ENCODE assay signal across 8 mouse cellular contexts in the genomic region with DNA sequence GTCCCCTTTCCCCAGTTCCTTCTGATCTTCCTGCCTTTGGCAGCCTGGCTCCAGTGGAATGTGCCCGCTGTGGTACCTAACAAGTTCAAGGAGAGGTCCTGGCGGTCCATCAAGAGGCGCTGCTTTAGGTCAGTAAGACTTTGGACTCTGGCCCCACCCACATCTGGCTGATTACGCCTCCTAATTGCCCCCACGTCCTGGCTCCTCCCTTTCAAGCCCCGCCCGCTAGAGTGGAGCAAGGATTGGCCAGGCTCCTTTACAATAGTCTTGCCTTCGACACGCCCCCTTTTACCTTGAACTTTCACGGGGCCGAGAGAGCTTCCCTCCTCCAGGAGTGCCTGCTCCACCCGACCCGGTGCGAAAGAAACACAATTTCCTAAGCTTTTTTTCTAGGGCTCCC. TPM values are rescaled to one million over a fixed set of nuclear protein-coding genes. Genes with fewer than 3 reads are reported as not detected.
DNase-seq lines count a peak whose midpoint lies in the region; ATAC-seq and TF ChIP-seq lines count a peak whose summit lies in the region.

No protein-coding gene starts in this region.

- DNase-seq in forebrain, embryonic 11.5 days (ENCODE audit: low spot score): peak; percentile 69
- no peak for DNase-seq in forebrain, embryonic 14.5 days (ENCODE audit: low spot score)
- peak; percentile 79 for DNase-seq in adrenal gland, postnatal 25 days
- DNase-seq in intestine, embryonic 14.5 days (ENCODE audit: low spot score): peak; percentile 80
- no peak for DNase-seq in liver, embryonic 13.5 days
- DNase-seq in stomach, postnatal 0 days (ENCODE audit: low spot score): peak; percentile 96
- no peak for DNase-seq in left cerebral cortex, postnatal 4 days
- no peak for DNase-seq in gastrocnemius, adult 18-20 months (ENCODE audit: low spot score)

- H3K4me3 ChIP-seq in forebrain, embryonic 11.5 days (ENCODE audit: low read depth, low read length): no peak overlapping the region
- H3K4me3 ChIP-seq in forebrain, embryonic 14.5 days (ENCODE audit: low read depth, low read length): no peak overlapping the region
- H3K4me3 ChIP-seq in intestine, embryonic 14.5 days (ENCODE audit: low read depth, low read length): peak overlapping the region; percentile 38
- H3K4me3 ChIP-seq in liver, embryonic 13.5 days (replicated peaks): peak overlapping the region; percentile 8; the same call in 1 of the 2 replicates
- no peak overlapping the region for H3K4me3 ChIP-seq in stomach, postnatal 0 days (ENCODE audit: low read depth, low read length)

- 1% methylated on average over 14 of the region's 14 CpGs for WGBS in forebrain, embryonic 11.5 days
- 3% methylated on average over 14 of the region's 14 CpGs for WGBS in forebrain, embryonic 14.5 days
- 3% methylated on average over 14 of the region's 14 CpGs for WGBS in intestine, embryonic 14.5 days
- WGBS in liver, embryonic 13.5 days (ENCODE audit: insufficient replicate concordance): under 1% methylated on average over 14 of the region's 14 CpGs
- 4% methylated on average over 14 of the region's 14 CpGs for WGBS in stomach, postnatal 0 days

- intact Hi-C loops in left cerebral cortex, postnatal 4 days (cut with DNase I): no loop called here

- H3K9me3 ChIP-seq in forebrain, embryonic 11.5 days (ENCODE audit: control insufficient read depth, low read length): no peaks in the 10 kb centered on the region
- no peaks in the 10 kb centered on the region for H3K9me3 ChIP-seq in forebrain, embryonic 14.5 days (replicated peaks; ENCODE audit: control insufficient read depth, low read length)
- no peaks in the 10 kb centered on the region for H3K9me3 ChIP-seq in intestine, embryonic 14.5 days (ENCODE audit: control insufficient read depth, low read length)
- no peaks in the 10 kb centered on the region for H3K9me3 ChIP-seq in liver, embryonic 13.5 days (replicated peaks)
- no peaks in the 10 kb centered on the region for H3K9me3 ChIP-seq in stomach, postnatal 0 days (ENCODE audit: control insufficient read depth, low read length)

- H3K27ac ChIP-seq in forebrain, embryonic 11.5 days (ENCODE audit: low read depth, low read length): no peak overlapping the region
- H3K27ac ChIP-seq in forebrain, embryonic 14.5 days (ENCODE audit: low read depth, low read length): no peak overlapping the region
- no peak overlapping the region for H3K27ac ChIP-seq in intestine, embryonic 14.5 days (ENCODE audit: low read depth)
- no peak overlapping the region for H3K27ac ChIP-seq in liver, embryonic 13.5 days
- H3K27ac ChIP-seq in stomach, postnatal 0 days (replicated peaks): peak overlapping the region; percentile 78

- ATAC-seq in forebrain, embryonic 11.5 days (replicated peaks; ENCODE audit: low FRiP score): no peak
- ATAC-seq in forebrain, embryonic 14.5 days: no peak
- peak; percentile 40; the same call in 1 of the 2 replicates for ATAC-seq in intestine, embryonic 14.5 days (replicated peaks; ENCODE audit: low FRiP score, low TSS enrichment, low read depth)
- peak; percentile 49; the same call in 1 of the 2 replicates for ATAC-seq in liver, embryonic 13.5 days (ENCODE audit: low read depth)
- ATAC-seq in stomach, postnatal 0 days (ENCODE audit: low FRiP score, low TSS enrichment): peak; percentile 74

- peaks cover 23% of the 10 kb centered on the region for H3K4me1 ChIP-seq in forebrain, embryonic 11.5 days (replicated peaks; ENCODE audit: control insufficient read depth, insufficient read depth, low read length)
- H3K4me1 ChIP-seq in forebrain, embryonic 14.5 days (ENCODE audit: control insufficient read depth, insufficient read depth, low read length): peaks cover 25% of the 10 kb centered on the region
- H3K4me1 ChIP-seq in intestine, embryonic 14.5 days (replicated peaks; ENCODE audit: control insufficient read depth, insufficient read depth, low read length): peaks cover 42% of the 10 kb centered on the region
- peaks cover 29% of the 10 kb centered on the region for H3K4me1 ChIP-seq in liver, embryonic 13.5 days (replicated peaks)
- peaks cover 15% of the 10 kb centered on the region for H3K4me1 ChIP-seq in stomach, postnatal 0 days (replicated peaks; ENCODE audit: control insufficient read depth, insufficient read depth)

- H3K4me2 ChIP-seq in forebrain, embryonic 11.5 days (ENCODE audit: low read depth, low read length, severe bottlenecking): no peak overlapping the region
- no peak overlapping the region for H3K4me2 ChIP-seq in forebrain, embryonic 14.5 days (ENCODE audit: low read length)
- H3K4me2 ChIP-seq in intestine, embryonic 14.5 days (ENCODE audit: low read length): peak overlapping the region; percentile 78
- H3K4me2 ChIP-seq in liver, embryonic 13.5 days: peak overlapping the region; percentile 67
- peak overlapping the region; percentile 70 for H3K4me2 ChIP-seq in stomach, postnatal 0 days (replicated peaks; ENCODE audit: low read depth)

- H3K27me3 ChIP-seq in forebrain, embryonic 11.5 days (ENCODE audit: control insufficient read depth, insufficient read depth, low read length): peaks cover 69% of the 10 kb centered on the region
- H3K27me3 ChIP-seq in forebrain, embryonic 14.5 days (replicated peaks; ENCODE audit: control insufficient read depth, insufficient read depth, low read length): peaks cover 33% of the 10 kb centered on the region
- H3K27me3 ChIP-seq in intestine, embryonic 14.5 days (replicated peaks; ENCODE audit: control insufficient read depth, insufficient read depth, low read length): peaks cover 51% of the 10 kb centered on the region
- peaks cover 96% of the 10 kb centered on the region for H3K27me3 ChIP-seq in liver, embryonic 13.5 days
- H3K27me3 ChIP-seq in stomach, postnatal 0 days (ENCODE audit: control insufficient read depth, insufficient read depth, low read length): no peaks in the 10 kb centered on the region

- no peak for TF ChIP-seq EP300 in stomach, postnatal 0 days (optimal IDR thresholded peaks at IDR 0.05)

- no peaks in the 10 kb centered on the region for H3K36me3 ChIP-seq in forebrain, embryonic 11.5 days (ENCODE audit: control insufficient read depth, insufficient read depth, low read length)
- no peaks in the 10 kb centered on the region for H3K36me3 ChIP-seq in forebrain, embryonic 14.5 days (ENCODE audit: control insufficient read depth, insufficient read depth, low read length)
- H3K36me3 ChIP-seq in intestine, embryonic 14.5 days (ENCODE audit: control insufficient read depth, insufficient read depth, low read length): no peaks in the 10 kb centered on the region
- no peaks in the 10 kb centered on the region for H3K36me3 ChIP-seq in liver, embryonic 13.5 days
- no peaks in the 10 kb centered on the region for H3K36me3 ChIP-seq in stomach, postnatal 0 days (ENCODE audit: control insufficient read depth, insufficient read depth, low read length)

- no peak overlapping the region for H3K9ac ChIP-seq in forebrain, embryonic 11.5 days (ENCODE audit: low read length)
- H3K9ac ChIP-seq in forebrain, embryonic 14.5 days (ENCODE audit: low read length): no peak overlapping the region
- no peak overlapping the region for H3K9ac ChIP-seq in intestine, embryonic 14.5 days (ENCODE audit: low read length)
- H3K9ac ChIP-seq in liver, embryonic 13.5 days: no peak overlapping the region
- H3K9ac ChIP-seq in stomach, postnatal 0 days (ENCODE audit: low read length): no peak overlapping the region

- no peak for TF ChIP-seq CTCF in stomach, postnatal 0 days (IDR thresholded peaks at IDR 0.05; ENCODE audit: low read depth)

RNA-seq across cellular contexts. Expression of gene Arhgef19, which starts 1.3 kb away (rescaled TPM):
- polyA plus RNA-seq in forebrain, embryonic 11.5 days (2014; fragmentation: Nextera tagmentation; extraction: Ambion mirVana): 1.5 and 1.6 TPM in 2 replicates
- 0.65 and 1.1 TPM in 2 replicates for polyA plus RNA-seq in forebrain, embryonic 14.5 days (2014; fragmentation: Nextera tagmentation; extraction: Ambion mirVana)
- total RNA-seq in adrenal gland, postnatal 25 days (2021): 32.6 and 44.2 TPM in 2 replicates
- polyA plus RNA-seq in intestine, embryonic 14.5 days (2014; fragmentation: Nextera tagmentation; extraction: Ambion mirVana): 14.2 and 15.8 TPM in 2 replicates
- polyA plus RNA-seq in liver, embryonic 13.5 days (2015; fragmentation: Nextera tagmentation; extraction: Ambion mirVana): 1.0 and 1.1 TPM in 2 replicates
- polyA plus RNA-seq in stomach, postnatal 0 days (2015; fragmentation: Nextera tagmentation; extraction: Ambion mirVana): 6.6 and 9.2 TPM in 2 replicates
- 1 to 10 TPM; 1.8 to 2.4 TPM for total RNA-seq in left cerebral cortex, postnatal 4 days (2021)
- total RNA-seq in gastrocnemius, adult 18-20 months (2021): under 1 TPM; 0.32 to 0.33 TPM

RNA-seq across cellular contexts. Expression of gene Rsg1, which starts 26.9 kb away (rescaled TPM):
- polyA plus RNA-seq in forebrain, embryonic 11.5 days (2014; fragmentation: Nextera tagmentation; extraction: Ambion mirVana): 5.8 and 7.8 TPM in 2 replicates
- 6.5 and 6.7 TPM in 2 replicates for polyA plus RNA-seq in forebrain, embryonic 14.5 days (2014; fragmentation: Nextera tagmentation; extraction: Ambion mirVana)
- 1.4 and 1.7 TPM in 2 replicates for total RNA-seq in adrenal gland, postnatal 25 days (2021)
- 4.6 and 4.9 TPM in 2 replicates for polyA plus RNA-seq in intestine, embryonic 14.5 days (2014; fragmentation: Nextera tagmentation; extraction: Ambion mirVana)
- 2.1 and 2.2 TPM in 2 replicates for polyA plus RNA-seq in liver, embryonic 13.5 days (2015; fragmentation: Nextera tagmentation; extraction: Ambion mirVana)
- 1.8 and 2.3 TPM in 2 replicates for polyA plus RNA-seq in stomach, postnatal 0 days (2015; fragmentation: Nextera tagmentation; extraction: Ambion mirVana)
- total RNA-seq in left cerebral cortex, postnatal 4 days (2021): 1 to 10 TPM; 4.3 to 5.1 TPM
- total RNA-seq in gastrocnemius, adult 18-20 months (2021): under 1 TPM in 1 of 2 experiments, not detected in 1; 0.31 TPM

Comparison
In these comparisons a context has a peak if more than half of its experiments do, and no peak if none do; other contexts are left out.
1. DNase-seq: peak in forebrain, embryonic 11.5 days (single experiment), adrenal gland, postnatal 25 days (single experiment), intestine, embryonic 14.5 days (single experiment) and stomach, postnatal 0 days (single experiment); none in forebrain, embryonic 14.5 days (single experiment), liver, embryonic 13.5 days (single experiment), left cerebral cortex, postnatal 4 days (single experiment) and gastrocnemius, adult 18-20 months (single experiment).
2. ATAC-seq: peak in intestine, embryonic 14.5 days (single experiment), liver, embryonic 13.5 days (single experiment) and stomach, postnatal 0 days (single experiment); none in forebrain, embryonic 11.5 days (single experiment) and forebrain, embryonic 14.5 days (single experiment).
3. H3K4me2 ChIP-seq: peak in intestine, embryonic 14.5 days (single experiment), liver, embryonic 13.5 days (single experiment) and stomach, postnatal 0 days (single experiment); none in forebrain, embryonic 11.5 days (single experiment) and forebrain, embryonic 14.5 days (single experiment).
4. H3K4me3 ChIP-seq: peak in intestine, embryonic 14.5 days (single experiment) and liver, embryonic 13.5 days (single experiment); none in forebrain, embryonic 11.5 days (single experiment), forebrain, embryonic 14.5 days (single experiment) and stomach, postnatal 0 days (single experiment).